Mouse (Mus musculus) myocyte (in vitro differentiated cells): ENCODE data around the gene Fbxl20.

Experiments
- CEBPB ChIP-seq: IDR thresholded peaks from 2 replicates; pipeline ENCODE4 v1.6.1; 2011; ENCODE audit warnings: mild to moderate bottlenecking, moderate library complexity; ENCODE audit not compliant: poor library complexity, insufficient read depth, severe bottlenecking
- E2F4 ChIP-seq: IDR thresholded peaks from one replicate; pipeline ENCODE4 v1.6.1; 2011; ENCODE audit warnings: mild to moderate bottlenecking, control low read depth, moderate library complexity; ENCODE audit not compliant: insufficient read depth
- MAX ChIP-seq: IDR thresholded peaks from one replicate; pipeline ENCODE4 v1.6.1; 2011; ENCODE audit warnings: low read depth, mild to moderate bottlenecking, control low read depth
- MYOD1 ChIP-seq, 3 experiments: IDR thresholded peaks; one replicate each; pipeline ENCODE4 v1.6.1; 2011; ENCODE audit warnings: control low read depth in 2 of 3, low read depth in 2 of 3, mild to moderate bottlenecking in 2 of 3, moderate library complexity in 1 of 3; ENCODE audit not compliant: insufficient read length in 2 of 3, control insufficient read depth in 1 of 3
- MYOG ChIP-seq, 3 experiments: IDR thresholded peaks; one replicate each; pipeline ENCODE4 v1.6.1; 2011; ENCODE audit warnings: control low read depth in 2 of 3, low read depth in 2 of 3, mild to moderate bottlenecking in 2 of 3; ENCODE audit not compliant: insufficient read length in 2 of 3, control insufficient read depth in 1 of 3, insufficient read depth in 1 of 3
- POLR2A ChIP-seq: IDR thresholded peaks from one replicate; pipeline ENCODE4 v1.6.1; 2011; ENCODE audit warnings: low read depth, mild to moderate bottlenecking, control low read depth, moderate library complexity; ENCODE audit not compliant: insufficient read length
- SRF ChIP-seq: IDR thresholded peaks from one replicate; pipeline ENCODE4 v1.6.1; 2011; ENCODE audit warnings: low read depth; ENCODE audit not compliant: control insufficient read depth, insufficient read length
- TCF12 ChIP-seq: IDR thresholded peaks from one replicate; pipeline ENCODE4 v1.6.1; 2011; ENCODE audit warnings: mild to moderate bottlenecking, control low read depth; ENCODE audit not compliant: poor library complexity, insufficient read depth, severe bottlenecking
- USF1 ChIP-seq: IDR thresholded peaks from one replicate; pipeline ENCODE4 v1.6.1; 2011; ENCODE audit warnings: low read depth, mild to moderate bottlenecking, control low read depth, moderate library complexity

DNA sequence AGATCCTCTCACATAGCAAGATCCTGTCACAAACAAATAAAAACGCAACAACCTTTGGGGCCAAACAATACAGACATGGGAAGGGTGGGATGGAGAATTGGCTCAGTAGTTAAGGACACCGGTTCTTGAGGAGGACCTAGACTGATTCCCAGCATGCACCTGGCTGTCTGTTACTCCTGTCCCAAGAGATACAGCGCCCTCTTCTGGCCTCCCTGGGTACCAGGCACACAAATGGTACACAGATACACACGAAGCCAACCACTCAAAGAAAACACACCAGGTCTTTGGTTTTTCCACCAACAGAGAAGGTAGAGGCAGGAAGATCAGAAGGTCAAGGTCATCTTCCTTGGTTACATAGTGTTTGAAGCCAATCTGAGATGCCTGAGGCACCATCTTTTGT, 104.6 kb downstream of the Fbxl20 start:
- no peak for TF ChIP-seq MAX
- TF ChIP-seq SRF = no peak
- TF ChIP-seq E2F4 = no peak
- TF ChIP-seq POLR2A = no peak
- TF ChIP-seq MYOG (IDR thresholded peaks at IDR 0.05; ENCODE audit: control insufficient read depth in 1 of 3, insufficient read depth in 1 of 3, insufficient read length in 2 of 3, low read depth in 2 of 3) = no peak
- no peak for TF ChIP-seq MYOD1 (IDR thresholded peaks at IDR 0.05; ENCODE audit: control insufficient read depth in 1 of 3, insufficient read length in 2 of 3, low read depth in 2 of 3)
- TF ChIP-seq TCF12 = no peak
- TF ChIP-seq CEBPB = no peak
- TF ChIP-seq USF1 = no peak
